In genomic region chr10:23363866-23364265, GRCm38 (mm10) we compare ENCODE assay signal across 13 mouse cellular contexts.
"Had no signal": no experiment of that assay in that cellular context is flagged by ENCODE, and none has a peak within 500 bp of the region (broad histone marks: within the 10 kb centered on the region; RNA-seq: fewer than 3 reads in every experiment).

No protein-coding gene starts in this region.

- DNase-seq: forebrain, postnatal 0 days; gastrocnemius, postnatal 10 days; heart, adult 11 months; heart, adult 2 months; heart, postnatal 14 days; heart, postnatal 36 days; kidney, adult 11 months; kidney, adult 2 months; kidney, adult 9 months; kidney, postnatal 14 days; kidney, postnatal 4 days; liver; liver, embryonic 13.5 days had no signal
